Mouse (Mus musculus): ENCODE results near the gene Slc6a17.

- no peak for TF ChIP-seq CTCF (IDR thresholded peaks at IDR 0.05; ENCODE audit: low read depth, low read length)
- TF ChIP-seq POLR2AphosphoS5 (IDR thresholded peaks at IDR 0.05; ENCODE audit: insufficient replicate concordance, low read depth, low read length) = no peak
These were observed 10.7 kb upstream of the Slc6a17 start for GRCm38 (mm10) chr3:107528401-107529118.

Measured in G1E (cell line).